Mouse (Mus musculus): Measurements from ENCODE around the gene Celf6. TPM values are rescaled to one million over a fixed set of nuclear protein-coding genes. Genes with fewer than 3 reads are reported as not detected.

Gene Celf6
- polyA plus RNA-seq, 1 experiment = not detected

DNA sequence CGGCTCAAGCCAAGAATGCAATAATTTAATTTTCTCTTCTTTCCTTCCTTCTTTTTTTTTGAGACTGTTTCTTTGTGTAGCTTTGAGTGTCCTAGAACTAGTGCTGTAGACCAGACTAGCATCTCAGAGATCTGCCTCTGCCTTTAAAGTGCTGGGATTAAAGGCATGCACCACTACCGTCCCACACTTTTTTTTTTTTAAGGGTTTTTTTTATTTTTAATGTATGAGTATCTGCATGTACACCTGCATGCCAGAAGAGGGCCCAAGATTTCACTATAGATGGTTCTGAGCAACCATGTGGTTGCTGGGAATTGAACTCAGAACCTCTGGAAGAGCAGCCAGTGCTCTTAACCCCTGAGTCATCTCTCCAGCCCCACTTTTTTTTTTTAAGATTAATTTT, 38.1 kb downstream of the Celf6 start:
- TF ChIP-seq POLR2A (IDR thresholded peaks at IDR 0.05; ENCODE audit: low read depth, low read length) = no peak
- TF ChIP-seq CTCF (IDR thresholded peaks at IDR 0.05; ENCODE audit: borderline replicate concordance, insufficient read depth, low read length) = no peak
- Histone ChIP-seq H3K27ac (ENCODE audit: insufficient read depth, low read length) (no peak overlapping the region), H3K4me3 (ENCODE audit: insufficient read depth, low read length) (no peak overlapping the region), H3K4me1 (ENCODE audit: control insufficient read depth, insufficient read depth, low read length) (peaks cover 4% of the 10 kb centered on the region; the same call in 1 of the 2 replicates)

DNA sequence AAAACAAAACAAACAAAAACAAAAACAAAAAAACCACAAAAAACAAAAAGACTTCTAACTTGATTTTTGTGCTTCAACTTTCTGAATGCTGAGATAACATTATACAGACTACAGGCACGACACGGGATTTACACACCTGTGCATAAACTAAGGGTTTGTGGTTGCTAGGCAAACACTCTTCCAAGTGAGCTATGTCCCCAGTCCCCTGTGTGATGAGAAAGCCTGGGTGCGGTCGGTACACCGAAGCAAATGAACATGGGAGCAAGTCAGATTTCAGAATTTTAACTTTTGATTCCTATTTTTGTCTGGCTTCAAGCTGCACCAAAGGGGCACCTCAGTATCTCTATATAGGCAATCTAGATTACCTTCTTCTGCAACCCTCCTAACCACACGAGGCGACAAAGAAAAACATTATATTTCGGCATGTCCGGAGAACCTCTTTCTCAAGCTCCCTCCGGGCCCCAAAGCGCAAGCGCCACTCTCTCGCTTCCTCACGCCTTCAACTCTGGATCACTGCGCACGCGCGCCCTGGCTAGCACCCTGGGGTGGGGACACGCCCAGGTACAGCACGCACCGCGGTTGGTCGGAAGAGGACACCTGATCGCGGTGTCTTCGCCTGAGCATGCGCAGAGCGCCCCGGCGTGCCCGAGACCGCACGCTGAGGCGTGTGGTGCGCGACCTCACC, 39.0 kb downstream of the Celf6 start, which contains the start of gene Parp6:
TSS of gene Parp6 (plus strand) at position 663 of the 685 bp plus-strand sequence.
- Histone ChIP-seq H3K4me1 (ENCODE audit: control insufficient read depth, insufficient read depth, low read length) (peaks cover 4% of the 10 kb centered on the region; the same call in 1 of the 2 replicates), H3K4me3 (ENCODE audit: insufficient read depth, low read length) (peak within 1 kb of the TSS; percentile 94), H3K27ac (ENCODE audit: insufficient read depth, low read length) (peak within 1 kb of the TSS; percentile 75)
- TF ChIP-seq CTCF (IDR thresholded peaks at IDR 0.05; ENCODE audit: borderline replicate concordance, insufficient read depth, low read length) (no peak), POLR2A (IDR thresholded peaks at IDR 0.05; ENCODE audit: low read depth, low read length) (peak; percentile 90)

GRCm38 (mm10) chr9:59617307-59617973, 39.7 kb downstream of the Celf6 start:
- Histone ChIP-seq H3K4me3 (ENCODE audit: insufficient read depth, low read length) (peak overlapping the region; percentile 94), H3K27ac (ENCODE audit: insufficient read depth, low read length) (peak overlapping the region; percentile 48), H3K4me1 (ENCODE audit: control insufficient read depth, insufficient read depth, low read length) (peaks cover 4% of the 10 kb centered on the region; the same call in 1 of the 2 replicates)
- TF ChIP-seq CTCF (IDR thresholded peaks at IDR 0.05; ENCODE audit: borderline replicate concordance, insufficient read depth, low read length) (no peak), POLR2A (IDR thresholded peaks at IDR 0.05; ENCODE audit: low read depth, low read length) (peak; percentile 2; the same call in 1 of the 2 replicates)

DNA sequence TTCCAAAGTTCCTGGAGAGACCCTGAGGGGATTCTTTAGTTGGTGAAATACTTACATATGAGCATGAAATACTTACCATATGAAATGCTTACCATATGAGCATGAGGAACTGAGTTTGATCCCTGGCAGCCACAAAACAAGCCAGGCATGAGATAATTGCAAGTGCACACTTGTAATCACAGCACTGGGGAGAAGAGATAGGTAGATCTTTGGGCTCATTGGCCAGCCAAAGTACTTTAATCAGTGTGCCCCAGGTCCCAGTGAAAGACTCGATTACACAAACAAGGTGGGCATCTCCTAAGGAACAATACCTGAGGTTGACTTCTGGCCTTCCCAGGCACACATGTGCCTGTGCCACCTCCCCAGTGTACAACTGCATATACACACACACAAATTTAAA, 60.7 kb downstream of the Celf6 start:
- H3K27ac ChIP-seq (ENCODE audit: insufficient read depth, low read length) = no peak overlapping the region
- peaks cover 4% of the 10 kb centered on the region; the same call in 1 of the 2 replicates for H3K4me1 ChIP-seq (ENCODE audit: control insufficient read depth, insufficient read depth, low read length)
- H3K4me3 ChIP-seq (ENCODE audit: insufficient read depth, low read length) = no peak overlapping the region
- TF ChIP-seq POLR2A (IDR thresholded peaks at IDR 0.05; ENCODE audit: low read depth, low read length) = no peak
- TF ChIP-seq CTCF (IDR thresholded peaks at IDR 0.05; ENCODE audit: borderline replicate concordance, insufficient read depth, low read length) = no peak

GRCm38 (mm10) chr9:59639936-59640335, 62.2 kb downstream of the Celf6 start:
- H3K4me3 ChIP-seq (ENCODE audit: insufficient read depth, low read length) = no peak overlapping the region
- H3K4me1 ChIP-seq (ENCODE audit: control insufficient read depth, insufficient read depth, low read length) = peaks cover 4% of the 10 kb centered on the region; the same call in 1 of the 2 replicates
- no peak overlapping the region for H3K27ac ChIP-seq (ENCODE audit: insufficient read depth, low read length)
- no peak for TF ChIP-seq CTCF (IDR thresholded peaks at IDR 0.05; ENCODE audit: borderline replicate concordance, insufficient read depth, low read length)
- TF ChIP-seq POLR2A (IDR thresholded peaks at IDR 0.05; ENCODE audit: low read depth, low read length) = no peak

DNA sequence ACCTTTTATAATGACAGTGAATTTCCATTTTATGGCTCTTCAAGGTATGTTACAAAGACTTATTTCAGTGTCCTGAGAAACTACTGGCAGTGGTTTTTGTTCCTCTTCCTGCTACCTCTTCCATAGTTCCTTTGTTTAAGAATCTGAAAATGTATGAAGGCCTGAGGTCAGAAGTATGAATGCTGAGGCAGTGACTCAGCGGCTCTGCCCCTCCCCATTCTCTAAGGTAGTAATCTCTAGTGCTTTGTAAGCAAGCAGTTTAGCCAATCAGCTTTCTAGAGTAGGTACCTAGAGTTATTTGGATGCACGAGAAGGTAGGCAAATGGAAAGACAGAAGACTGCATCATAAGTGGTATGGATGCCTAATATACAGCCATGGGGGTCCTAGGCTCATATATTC, 63.6 kb downstream of the Celf6 start:
- Histone ChIP-seq H3K4me3 (ENCODE audit: insufficient read depth, low read length) (no peak overlapping the region), H3K4me1 (ENCODE audit: control insufficient read depth, insufficient read depth, low read length) (peaks cover 4% of the 10 kb centered on the region; the same call in 1 of the 2 replicates), H3K27ac (ENCODE audit: insufficient read depth, low read length) (no peak overlapping the region)
- TF ChIP-seq CTCF (IDR thresholded peaks at IDR 0.05; ENCODE audit: borderline replicate concordance, insufficient read depth, low read length) (no peak), POLR2A (IDR thresholded peaks at IDR 0.05; ENCODE audit: low read depth, low read length) (no peak)

DNA sequence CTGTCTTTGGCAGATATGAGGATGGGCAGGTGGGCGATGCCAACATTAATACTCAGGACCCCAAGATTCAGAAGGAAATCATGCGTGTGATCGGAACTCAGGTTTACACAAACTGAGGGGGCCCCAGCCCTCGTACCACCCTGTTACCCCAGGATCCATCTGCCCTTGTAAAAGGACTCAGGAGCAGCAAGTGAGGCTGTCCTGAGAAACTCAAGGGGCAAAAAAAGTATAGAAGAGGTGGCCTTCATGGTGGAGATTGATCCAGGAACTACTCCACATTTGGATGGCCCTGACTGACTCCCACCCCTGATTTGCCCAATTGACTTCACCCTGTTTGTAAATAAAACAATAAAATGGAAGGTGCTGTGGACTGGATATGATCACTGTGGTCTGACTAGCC, 72.2 kb downstream of the Celf6 start:
- TF ChIP-seq CTCF (IDR thresholded peaks at IDR 0.05; ENCODE audit: borderline replicate concordance, insufficient read depth, low read length) = no peak
- no peak for TF ChIP-seq POLR2A (IDR thresholded peaks at IDR 0.05; ENCODE audit: low read depth, low read length)
- no peak overlapping the region for H3K27ac ChIP-seq (ENCODE audit: insufficient read depth, low read length)
- H3K4me1 ChIP-seq (ENCODE audit: control insufficient read depth, insufficient read depth, low read length) = peaks cover 14% of the 10 kb centered on the region
- no peak overlapping the region for H3K4me3 ChIP-seq (ENCODE audit: insufficient read depth, low read length)

DNA sequence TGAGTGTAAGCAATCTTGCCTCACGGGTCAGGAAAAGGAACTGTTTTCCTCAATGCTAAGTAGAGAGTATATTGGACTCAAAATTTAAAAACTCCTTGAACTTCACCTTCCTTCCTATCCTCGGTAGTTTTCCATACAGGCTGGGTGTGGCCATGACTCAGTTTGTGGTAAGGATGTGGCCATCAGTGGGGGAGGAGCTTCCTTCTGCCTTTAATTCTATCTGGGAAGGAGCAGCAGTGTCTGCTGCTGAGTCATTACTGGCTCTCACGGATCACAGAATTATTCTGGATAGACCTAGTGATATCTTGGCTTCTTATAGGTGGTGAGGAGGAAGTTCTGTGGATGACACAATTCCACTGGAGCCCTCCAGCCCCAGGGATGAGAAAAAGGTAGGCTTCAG, 75.7 kb downstream of the Celf6 start:
- Histone ChIP-seq H3K4me3 (ENCODE audit: insufficient read depth, low read length) (no peak overlapping the region), H3K4me1 (ENCODE audit: control insufficient read depth, insufficient read depth, low read length) (peaks cover 16% of the 10 kb centered on the region), H3K27ac (ENCODE audit: insufficient read depth, low read length) (peak overlapping the region; percentile 99)
- TF ChIP-seq CTCF (IDR thresholded peaks at IDR 0.05; ENCODE audit: borderline replicate concordance, insufficient read depth, low read length) (no peak), POLR2A (IDR thresholded peaks at IDR 0.05; ENCODE audit: low read depth, low read length) (peak; percentile 45; the same call in 1 of the 2 replicates)

DNA sequence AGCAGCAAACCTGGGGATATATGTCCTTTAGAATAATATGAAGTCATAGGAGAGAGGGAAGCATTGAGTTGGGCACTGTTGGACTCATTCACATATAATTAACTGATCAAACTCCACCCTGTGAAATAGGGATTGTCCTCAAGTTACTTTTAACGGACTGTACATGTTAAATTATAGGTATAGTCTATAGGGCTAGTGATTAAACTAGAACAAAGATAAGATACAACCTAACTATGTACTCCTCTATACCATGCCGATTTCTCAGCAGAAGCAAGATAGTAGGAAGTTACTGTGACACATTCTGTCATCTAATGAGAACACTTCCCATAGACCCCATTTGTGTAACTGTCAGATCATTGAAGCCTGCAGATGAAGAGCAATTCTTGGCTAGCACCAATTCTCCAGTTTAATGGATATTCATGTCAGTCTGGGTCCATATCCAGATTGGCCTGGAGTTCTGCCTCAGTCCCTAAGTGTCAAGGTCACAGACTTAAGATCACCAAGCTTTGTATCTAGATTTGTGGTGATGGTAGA, 76.8 kb downstream of the Celf6 start:
- no peak overlapping the region for H3K27ac ChIP-seq (ENCODE audit: insufficient read depth, low read length)
- H3K4me3 ChIP-seq (ENCODE audit: insufficient read depth, low read length) = no peak overlapping the region

More for the DNA sequence above, 76.8 kb downstream of the Celf6 start:
- no peak for TF ChIP-seq CTCF (IDR thresholded peaks at IDR 0.05; ENCODE audit: borderline replicate concordance, insufficient read depth, low read length)
- no peak for TF ChIP-seq POLR2A (IDR thresholded peaks at IDR 0.05; ENCODE audit: low read depth, low read length)
- H3K4me1 ChIP-seq (ENCODE audit: control insufficient read depth, insufficient read depth, low read length) = peaks cover 16% of the 10 kb centered on the region
